Mouse (Mus musculus): ENCODE data around the gene Ninl.

Ninl gene

DNA sequence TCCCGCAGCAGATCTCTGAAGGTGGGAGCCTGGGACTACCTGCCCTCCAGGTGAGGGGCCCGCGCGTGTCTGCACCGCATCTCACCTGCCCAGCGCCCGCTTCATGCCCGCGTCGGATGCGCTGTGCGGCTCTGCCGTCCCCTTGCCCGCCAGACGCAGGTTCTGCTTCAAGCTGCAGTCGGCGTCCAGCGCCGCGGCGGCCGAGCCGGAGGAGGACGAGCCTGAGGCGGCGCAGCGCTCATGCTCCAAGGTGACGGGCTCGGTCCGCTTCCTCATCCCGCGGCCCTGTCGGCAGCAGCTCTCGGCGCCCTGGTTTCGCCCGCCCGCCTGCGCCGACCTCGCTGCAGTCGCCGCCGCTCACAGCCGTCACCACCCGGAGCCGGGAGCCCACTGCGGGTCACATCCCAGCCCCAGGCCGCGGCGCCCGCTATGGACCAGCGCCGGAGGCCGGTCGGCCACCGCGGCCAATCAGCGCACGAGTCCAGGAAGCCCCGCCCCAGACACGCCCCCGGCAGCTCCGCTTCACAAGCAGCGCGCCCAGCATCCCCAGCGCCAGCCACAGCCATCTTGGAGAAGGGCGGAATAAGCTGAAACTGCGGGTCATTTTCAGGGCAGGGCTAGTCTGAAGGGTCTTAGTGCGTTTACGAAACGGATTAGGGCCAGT, 134.8 kb downstream of the Ninl start, which contains the start of gene Abhd12:
Abhd12 (minus strand) TSS at position 470 of the 664 bp plus-strand sequence.
- DNase-seq (ENCODE audit: low spot score in 2 of 2) = peak; percentile 99

DNA sequence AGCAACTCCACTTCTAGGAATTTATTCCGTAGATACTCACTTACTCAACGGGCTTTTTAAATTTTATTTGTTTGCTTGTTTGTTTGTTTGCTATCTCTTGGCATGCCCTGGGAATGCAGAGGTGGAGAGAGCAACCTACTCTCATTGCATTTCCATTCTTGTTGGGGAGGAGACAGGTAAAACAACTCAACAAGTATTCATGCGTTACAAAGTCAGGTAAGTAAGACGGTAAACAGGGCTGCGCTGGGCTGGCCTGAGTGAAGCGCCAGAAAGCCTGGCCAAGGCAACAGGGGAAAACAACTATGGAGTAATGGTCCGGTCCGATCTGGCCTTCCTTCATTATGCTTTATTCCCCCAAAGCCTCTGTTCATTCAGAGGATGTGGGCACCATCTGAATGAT, 136.8 kb downstream of the Ninl start:
- no peak for DNase-seq (ENCODE audit: low spot score in 2 of 2)

DNA sequence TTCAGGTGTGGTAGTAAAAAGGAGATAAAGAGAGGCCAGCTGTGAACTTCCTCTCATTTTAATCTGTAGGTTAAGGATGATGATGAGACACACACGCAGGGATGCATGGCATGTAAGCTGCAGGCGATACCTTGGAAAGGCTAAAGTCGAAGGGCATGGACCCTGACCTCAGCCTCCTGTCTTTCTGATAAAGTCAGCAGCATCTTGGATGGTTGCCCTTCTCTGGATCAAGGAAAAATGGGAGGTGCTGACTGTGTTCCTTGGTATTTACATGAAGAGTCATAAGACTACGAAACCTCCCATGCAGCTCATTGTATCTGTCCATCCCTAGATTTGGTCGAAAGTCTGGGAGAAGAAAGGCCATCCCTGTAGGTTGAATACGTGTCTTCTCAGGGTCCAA, 138.8 kb downstream of the Ninl start:
- DNase-seq (ENCODE audit: low spot score in 2 of 2) = no peak

DNA sequence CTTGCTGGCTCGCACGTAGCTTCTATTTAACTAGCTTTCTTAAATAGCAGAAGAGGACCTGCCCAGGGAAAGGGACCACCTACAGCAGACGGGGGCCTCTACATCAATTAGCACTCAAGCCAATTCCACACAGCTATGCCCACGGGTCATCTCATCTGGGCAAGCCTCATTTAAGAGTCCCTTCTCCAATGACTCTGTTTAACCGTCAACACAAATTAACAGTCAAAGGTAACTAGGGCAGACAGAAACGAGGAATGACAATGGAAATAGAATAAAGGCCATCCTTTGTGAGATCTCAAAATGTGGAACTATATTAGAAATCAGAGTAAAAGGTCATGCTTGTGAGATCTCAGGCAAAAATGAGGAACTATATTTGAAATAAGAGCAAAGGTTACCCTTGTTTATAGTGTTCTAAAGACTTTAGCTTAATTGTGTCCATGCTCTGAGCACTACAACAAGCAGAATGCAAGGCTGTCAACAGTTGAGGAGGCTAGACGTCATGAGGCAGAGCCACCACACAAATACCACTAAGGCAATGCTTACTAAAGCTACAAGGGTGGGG, 143.4 kb downstream of the Ninl start:
- no peak for DNase-seq (ENCODE audit: low spot score in 2 of 2)

DNA sequence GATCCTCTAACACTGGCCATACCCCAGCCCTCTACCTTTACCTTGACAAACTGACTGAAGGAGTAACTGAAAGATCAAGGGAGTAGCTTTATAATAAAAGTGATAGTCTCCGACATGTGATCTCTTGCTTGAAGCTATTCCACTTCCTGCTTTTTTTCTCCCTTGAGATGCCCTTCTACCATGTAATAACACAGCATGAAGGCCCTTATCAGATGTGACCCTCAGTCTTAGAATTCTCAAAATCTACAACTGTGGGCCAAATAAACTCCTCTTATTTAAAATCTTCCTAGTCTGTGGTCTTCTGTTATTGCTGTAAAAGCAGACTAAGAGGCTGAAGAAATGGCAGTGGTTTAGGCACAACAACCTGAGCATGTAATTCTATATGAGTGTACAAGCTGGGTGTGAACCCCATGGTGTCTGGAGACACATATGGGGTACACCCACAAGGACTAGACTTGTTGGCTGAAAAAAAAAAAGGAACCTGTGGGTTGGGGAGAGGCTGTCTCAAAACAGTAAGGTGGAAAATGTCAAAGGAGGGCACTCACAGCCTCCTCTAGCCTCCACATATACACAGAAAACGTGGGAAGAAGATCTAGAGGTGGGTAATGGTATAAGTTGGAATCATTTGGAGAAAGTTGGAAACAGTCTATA, 144.4 kb downstream of the Ninl start:
- no peak for DNase-seq (ENCODE audit: low spot score in 2 of 2)

GRCm38 (mm10) chr2:150887370-150887769, 151.8 kb downstream of the Ninl start:
- no peak for DNase-seq (ENCODE audit: low spot score in 2 of 2)

DNA sequence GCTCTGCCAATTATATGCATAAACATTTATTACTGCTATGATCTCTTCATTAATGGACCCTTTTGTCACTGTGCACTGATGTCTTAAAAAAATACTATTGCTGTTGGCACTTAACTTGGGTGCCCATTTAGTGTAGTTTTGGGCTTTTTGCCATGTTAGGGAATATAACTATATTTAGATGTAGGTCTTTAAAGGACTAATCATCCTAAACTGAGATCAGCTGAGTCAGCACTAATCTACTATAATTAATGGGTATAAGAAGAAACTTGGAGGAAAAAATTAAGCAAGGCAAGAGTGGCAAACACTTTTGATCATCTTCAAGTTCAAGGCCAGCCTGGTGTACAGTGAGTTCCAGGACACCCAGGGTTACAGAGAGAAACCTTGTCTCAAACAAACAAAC, 152.9 kb downstream of the Ninl start:
- DNase-seq (ENCODE audit: low spot score in 2 of 2) = no peak

DNA sequence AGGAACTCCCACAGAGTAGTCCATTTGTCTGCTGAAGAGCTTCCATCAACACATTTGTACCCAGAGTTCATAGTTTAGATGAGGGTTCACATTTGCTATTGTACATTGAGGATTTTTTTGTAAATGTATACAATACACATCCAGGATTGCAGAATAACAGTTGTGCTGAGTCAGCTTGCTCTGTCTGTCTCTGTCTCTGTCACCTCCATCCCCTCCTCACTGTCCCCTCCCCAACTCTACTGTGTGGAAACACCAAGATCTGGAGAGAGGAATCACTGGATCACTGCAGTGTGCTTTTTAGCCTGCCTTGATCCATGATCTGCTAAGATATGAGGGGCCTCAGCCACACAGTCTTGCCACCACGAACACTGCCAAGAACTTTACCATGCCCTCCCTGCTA, 153.4 kb downstream of the Ninl start:
- DNase-seq (ENCODE audit: low spot score in 2 of 2) = no peak

GRCm38 (mm10) chr2:150884779-150885110, 154.4 kb downstream of the Ninl start:
- no peak for DNase-seq (ENCODE audit: low spot score in 2 of 2)

Measured in spleen, postnatal 4 days (tissue).